Mouse (Mus musculus): ENCODE measurements around the gene Ramac.

DNA sequence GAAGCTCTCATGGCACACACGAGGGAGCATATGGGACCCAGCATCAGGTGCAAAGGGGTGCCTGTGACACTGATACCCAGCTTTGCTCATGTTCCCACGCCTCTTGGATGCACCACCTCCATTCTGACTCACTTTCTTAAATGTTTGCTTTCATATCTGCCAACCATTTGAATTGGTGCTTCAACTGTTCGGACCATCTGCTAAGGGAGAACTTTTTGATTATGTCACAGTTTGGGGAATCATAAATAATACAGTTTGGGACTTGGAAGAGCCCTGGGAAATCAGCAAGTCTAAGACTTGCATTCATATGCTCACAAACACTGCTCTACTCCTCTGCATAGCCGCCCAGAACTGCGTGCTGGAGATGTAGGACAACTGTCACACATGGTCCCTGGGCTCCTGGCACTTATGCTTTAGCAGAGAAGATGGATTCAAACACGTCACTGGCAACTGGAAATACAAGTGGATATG, 31.5 kb upstream of the Ramac start:
- no peak for TF ChIP-seq CTCF (IDR thresholded peaks at IDR 0.05; ENCODE audit: low read depth, low read length)
- no peak for TF ChIP-seq TAL1 (conservative IDR thresholded peaks at IDR 0.05; ENCODE audit: low read depth, low read length)

All from G1E (cell line).